Mouse (Mus musculus) MEL (cell line): ENCODE results near the gene Fam131b. TPM values are rescaled to one million over a fixed set of nuclear protein-coding genes. Genes with fewer than 3 reads are reported as not detected.

ENCODE experiments used
- DNase-seq: peaks from one replicate; pipeline ENCODE4 v3.0.0; 2011; ENCODE audit warnings: low read depth, low spot score
- H3K27ac ChIP-seq: 2 replicates; pipeline ENCODE4 v1.5.1; 2012; ENCODE audit warnings: low read depth, mild to moderate bottlenecking, control low read depth, low read length, moderate library complexity; ENCODE audit not compliant: control insufficient read depth
- H3K27me3 ChIP-seq, 2 experiments: fragments of 150-350 bp in 1 of 2; sonication (generic) in 1 of 2; 2 replicates each; pipeline ENCODE4 v1.6.1; 2012; ENCODE audit warnings: low read length in 2 of 2, mild to moderate bottlenecking in 2 of 2, improper control_type of control experiment in 1 of 2, moderate library complexity in 1 of 2; ENCODE audit not compliant: insufficient read depth in 2 of 2, control insufficient read depth in 1 of 2
- H3K36me3 ChIP-seq, 2 experiments: 2 replicates each; pipeline ENCODE4 v1.6.1; 2012 to 2014; ENCODE audit warnings: low read length in 2 of 2, improper control_type of control experiment in 1 of 2, inconsistent platforms in 1 of 2, mild to moderate bottlenecking in 1 of 2; ENCODE audit not compliant: insufficient read depth in 2 of 2, control insufficient read depth in 1 of 2
- H3K4me1 ChIP-seq, 2 experiments: fragments of 150-350 bp in 1 of 2; sonication (generic) in 1 of 2; 2 replicates each; pipeline ENCODE4 v1.6.1; 2012; ENCODE audit warnings: low read length in 2 of 2, improper control_type of control experiment in 1 of 2, mild to moderate bottlenecking in 1 of 2; ENCODE audit not compliant: insufficient read depth in 2 of 2, control insufficient read depth in 1 of 2
- H3K4me3 ChIP-seq, 2 experiments: fragments of 150-350 bp in 1 of 2; sonication (generic) in 1 of 2; 2 replicates each; pipeline ENCODE4 v1.5.1; 2012; ENCODE audit warnings: low read depth in 2 of 2, low read length in 2 of 2, mild to moderate bottlenecking in 2 of 2, moderate library complexity in 2 of 2, control low read depth in 1 of 2, improper control_type of control experiment in 1 of 2; ENCODE audit not compliant: control insufficient read depth in 1 of 2, insufficient read depth in 1 of 2
- H3K79me2 ChIP-seq: 2 replicates; pipeline ENCODE4 v1.6.1; 2012; ENCODE audit warnings: mild to moderate bottlenecking, low read length, moderate library complexity; ENCODE audit not compliant: control insufficient read depth, poor library complexity, insufficient read depth
- H3K9ac ChIP-seq: 2 replicates; pipeline ENCODE4 v1.6.1; 2012; ENCODE audit warnings: low read depth, mild to moderate bottlenecking, control low read depth, low read length, moderate library complexity; ENCODE audit not compliant: control insufficient read depth, poor library complexity, severe bottlenecking
- H3K9me3 ChIP-seq: fragments of 150-350 bp; sonication (generic); replicated peaks from 2 replicates; pipeline ENCODE4 v1.6.1; 2012; ENCODE audit warnings: mild to moderate bottlenecking, low read length, improper control_type of control experiment, moderate library complexity; ENCODE audit not compliant: insufficient read depth
- CHD1 ChIP-seq: IDR thresholded peaks from 2 replicates; pipeline ENCODE4 v1.6.1; 2012; ENCODE audit warnings: low read depth, mild to moderate bottlenecking, inconsistent platforms, low read length, improper control_type of control experiment
- CTCF ChIP-seq, 3 experiments: IDR thresholded peaks in 2 of 3; conservative IDR thresholded peaks in 1 of 3; 2 replicates each; pipeline ENCODE4 v1.5.1; 2011 to 2012; ENCODE audit warnings: low read length in 3 of 3, low read depth in 2 of 3, mild to moderate bottlenecking in 2 of 3, improper control_type of control experiment in 1 of 3, inconsistent platforms in 1 of 3, mixed read lengths in 1 of 3, moderate library complexity in 1 of 3; ENCODE audit not compliant: control insufficient read depth in 1 of 3, insufficient read depth in 1 of 3, poor library complexity in 1 of 3, severe bottlenecking in 1 of 3
- EP300 ChIP-seq, 2 experiments: IDR thresholded peaks; 2 replicates each; pipeline ENCODE4 v1.6.1; 2011; ENCODE audit warnings: improper control_type of control experiment in 2 of 2, low read length in 2 of 2, low read depth in 1 of 2, mild to moderate bottlenecking in 1 of 2
- ETS1 ChIP-seq: IDR thresholded peaks from 2 replicates; pipeline ENCODE4 v1.6.1; 2012; ENCODE audit warnings: low read depth, mild to moderate bottlenecking, inconsistent platforms, low read length, improper control_type of control experiment, moderate library complexity
- GATA1 ChIP-seq: IDR thresholded peaks from 2 replicates; pipeline ENCODE4 v1.6.1; 2011; ENCODE audit warnings: low read depth, low read length, improper control_type of control experiment
- HCFC1 ChIP-seq: IDR thresholded peaks from 2 replicates; pipeline ENCODE4 v1.6.1; 2012; ENCODE audit warnings: low read depth, mild to moderate bottlenecking, inconsistent platforms, low read length, improper control_type of control experiment, moderate library complexity
- MYB ChIP-seq: IDR thresholded peaks from 2 replicates; pipeline ENCODE4 v1.6.1; 2011; ENCODE audit warnings: mild to moderate bottlenecking, low read depth, low read length, improper control_type of control experiment
- NELFE ChIP-seq: IDR thresholded peaks from 2 replicates; pipeline ENCODE4 v1.6.1; 2011; ENCODE audit warnings: low read depth, low read length, improper control_type of control experiment
- NRF1 ChIP-seq: IDR thresholded peaks from 2 replicates; pipeline ENCODE4 v1.6.1; 2014; ENCODE audit warnings: low read depth, mild to moderate bottlenecking, inconsistent platforms, low read length, improper control_type of control experiment, moderate library complexity; ENCODE audit not compliant: poor library complexity, insufficient read depth, severe bottlenecking
- POLR2A ChIP-seq, 2 experiments: IDR thresholded peaks; 2 replicates each; pipeline ENCODE4 v1.6.1; 2011 to 2012; ENCODE audit warnings: low read length in 2 of 2, mild to moderate bottlenecking in 2 of 2, control low read depth in 1 of 2, improper control_type of control experiment in 1 of 2, low read depth in 1 of 2, moderate library complexity in 1 of 2; ENCODE audit not compliant: control insufficient read depth in 1 of 2, insufficient read depth in 1 of 2, poor library complexity in 1 of 2
- RAD21 ChIP-seq: IDR thresholded peaks from 2 replicates; pipeline ENCODE4 v1.6.1; 2011; ENCODE audit warnings: mild to moderate bottlenecking, low read depth, low read length, improper control_type of control experiment
- RCOR1 ChIP-seq: IDR thresholded peaks from 2 replicates; pipeline ENCODE4 v1.6.1; 2012; ENCODE audit warnings: low read depth, mild to moderate bottlenecking, inconsistent platforms, low read length, improper control_type of control experiment
- SIN3A ChIP-seq: IDR thresholded peaks from 2 replicates; pipeline ENCODE4 v1.6.1; 2012; ENCODE audit warnings: low read length, improper control_type of control experiment, inconsistent platforms
- SMC3 ChIP-seq: IDR thresholded peaks from 2 replicates; pipeline ENCODE4 v1.6.1; 2011; ENCODE audit warnings: low read depth, low read length, improper control_type of control experiment
- TAL1 ChIP-seq: IDR thresholded peaks from 2 replicates; pipeline ENCODE4 v1.6.1; 2012; ENCODE audit warnings: mild to moderate bottlenecking, inconsistent platforms, low read length, moderate library complexity, mixed read lengths
- TCF12 ChIP-seq: IDR thresholded peaks from 2 replicates; pipeline ENCODE4 v1.6.1; 2014; ENCODE audit warnings: low read depth, mild to moderate bottlenecking, inconsistent platforms, low read length, improper control_type of control experiment, moderate library complexity
- UBTF ChIP-seq: IDR thresholded peaks from 2 replicates; pipeline ENCODE4 v1.6.1; 2012; ENCODE audit warnings: low read depth, mild to moderate bottlenecking, inconsistent platforms, low read length, improper control_type of control experiment, moderate library complexity, borderline replicate concordance; ENCODE audit not compliant: insufficient read depth
- ZNF384 ChIP-seq: IDR thresholded peaks from 2 replicates; pipeline ENCODE4 v1.6.1; 2012; ENCODE audit warnings: low read depth, mild to moderate bottlenecking, inconsistent platforms, low read length, improper control_type of control experiment
- polyA plus RNA-seq, 2 experiments: library from polyadenylated mRNA; stranded (reverse) in 1 of 2; unstranded in 1 of 2; fragments of >175 nt in 1 of 2; fragments of >200 nt in 1 of 2; gene quantifications; 2 replicates each; pipeline versions ENCODE4 v1.2.1 to v1.2.4; 2012; ENCODE audit warnings: low replicate concordance in 2 of 2, low read depth in 1 of 2; ENCODE audit not compliant: insufficient read length in 2 of 2, insufficient read depth in 1 of 2, missing spikeins in 1 of 2
- total RNA-seq: library from RNA; depleted of rRNA; stranded (reverse); fragments of 300-350 nt; gene quantifications from 2 replicates; pipeline ENCODE4 v1.2.3, GENCODE M21; 2012

Fam131b gene
- total and polyA plus RNA-seq, 3 experiments: 0.06 TPM; not detected in 2

DNA sequence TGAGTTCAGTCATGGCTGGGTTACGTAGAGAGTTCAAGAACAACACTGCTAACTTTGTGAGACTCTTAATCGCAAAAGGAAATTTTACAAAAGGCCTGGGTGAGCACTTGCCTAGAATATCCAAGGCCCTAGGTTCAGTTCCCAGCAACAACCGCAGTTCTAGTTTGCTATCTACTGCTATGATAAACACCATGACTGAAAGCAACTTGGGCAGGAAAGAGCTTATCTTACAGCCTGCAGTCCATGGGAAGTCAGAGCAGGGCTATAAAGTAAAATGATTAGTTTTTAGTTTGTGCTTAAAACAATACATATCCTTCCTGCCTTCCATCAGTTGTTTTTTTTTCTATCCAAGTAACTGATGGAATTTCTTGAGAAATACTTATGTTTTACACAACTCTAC is 2.1 kb upstream of the Fam131b start:
- H3K36me3 ChIP-seq: peaks cover 0 to 28% of the 10 kb centered on the region in 2 experiments; a peak in 2 of 4 replicates
- H3K27ac ChIP-seq: peak overlapping the region; percentile 68
- peaks cover 0 to 1% of the 10 kb centered on the region in 2 experiments; a peak in 1 of 4 replicates for H3K27me3 ChIP-seq
- H3K4me1 ChIP-seq: peaks cover 2 to 22% of the 10 kb centered on the region in 2 experiments
- H3K9me3 ChIP-seq: no peaks in the 10 kb centered on the region
- peak; percentile 83 for DNase-seq
- no peak overlapping the region for H3K9ac ChIP-seq
- TF ChIP-seq CTCF (IDR thresholded peaks at IDR 0.05 in 2 of 3, conservative IDR thresholded peaks at IDR 0.05 in 1 of 3; ENCODE audit: control insufficient read depth in 1 of 3, insufficient read depth in 1 of 3, low read depth in 2 of 3, low read length in 3 of 3, poor library complexity in 1 of 3, severe bottlenecking in 1 of 3) (no peak), UBTF (no peak), HCFC1 (no peak), TAL1 (peak; percentile 78), ETS1 (peak; percentile 70), GATA1 (peak; percentile 95), POLR2A (IDR thresholded peaks at IDR 0.05; ENCODE audit: control insufficient read depth in 1 of 2, insufficient read depth in 1 of 2, low read depth in 1 of 2, low read length in 2 of 2, poor library complexity in 1 of 2) (no peak), SIN3A (peak; percentile 56), EP300 (IDR thresholded peaks at IDR 0.05; ENCODE audit: low read depth in 1 of 2, low read length in 2 of 2) (peak; percentile 90 to 96), MYB (no peak), TCF12 (peak; percentile 77), RCOR1 (peak; percentile 80), ZNF384 (0 out of 2 replicates have a peak, but pooled peaks have one; percentile 14), CHD1 (no peak)
- TF ChIP-seq, all 39 proteins: peak for 8
- Histone ChIP-seq H3K79me2 (no peaks in the 10 kb centered on the region), H3K4me3 (no peak overlapping the region)

DNA sequence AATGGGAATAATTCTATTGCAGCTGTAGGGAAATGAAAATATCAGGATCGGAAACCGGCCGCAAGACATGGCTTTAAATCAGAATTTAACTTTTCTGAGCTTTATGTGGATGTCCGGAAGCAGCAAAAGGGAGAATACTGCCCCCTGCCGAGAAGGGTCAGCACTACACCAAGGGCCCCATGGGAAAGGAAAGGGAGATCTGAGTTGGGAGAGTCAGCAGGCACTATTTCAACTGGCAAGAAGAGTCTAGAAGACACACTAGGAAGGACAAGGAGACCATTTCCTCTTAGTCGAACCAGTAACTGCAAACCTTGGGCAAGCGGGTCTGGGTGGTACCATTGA is 796 bp upstream of the Fam131b start:
- peak; percentile 45 for DNase-seq
- no peak overlapping the region for H3K4me3 ChIP-seq
- peaks cover 2 to 22% of the 10 kb centered on the region in 2 experiments for H3K4me1 ChIP-seq
- peaks cover 0 to 28% of the 10 kb centered on the region in 2 experiments; a peak in 2 of 4 replicates for H3K36me3 ChIP-seq
- peak; percentile 57 for TF ChIP-seq SMC3
- TF ChIP-seq NELFE: no peak
- peak; percentile 48 for TF ChIP-seq RAD21
- TF ChIP-seq CTCF (IDR thresholded peaks at IDR 0.05 in 2 of 3, conservative IDR thresholded peaks at IDR 0.05 in 1 of 3; ENCODE audit: control insufficient read depth in 1 of 3, insufficient read depth in 1 of 3, low read depth in 2 of 3, low read length in 3 of 3, poor library complexity in 1 of 3, severe bottlenecking in 1 of 3): peak; percentile 70 to 72 (median 72)
- TF ChIP-seq NRF1: no peak
- TF ChIP-seq, all 39 proteins: peak for 3
- H3K9me3 ChIP-seq: no peaks in the 10 kb centered on the region
- no peak overlapping the region for H3K9ac ChIP-seq
- H3K27ac ChIP-seq: no peak overlapping the region
- H3K27me3 ChIP-seq: peaks cover 0 to 1% of the 10 kb centered on the region in 2 experiments; a peak in 1 of 4 replicates
- H3K79me2 ChIP-seq: no peaks in the 10 kb centered on the region
